Mouse (Mus musculus): ENCODE data around the gene Olfr455. TPM values are rescaled to one million over a fixed set of nuclear protein-coding genes. Genes with fewer than 3 reads are reported as not detected.

Olfr455 gene
- polyA plus RNA-seq, 1 experiment: not detected

GRCm38 (mm10) chr6:42542036-42543031 lies 5.1 kb downstream of the Olfr455 start:
- no peak overlapping the region for H3K4me3 ChIP-seq (ENCODE audit: insufficient read depth, low read depth, low read length)
- peak overlapping the region; percentile 44; the same call in 1 of the 2 replicates for H3K27ac ChIP-seq (replicated peaks; ENCODE audit: low read depth, low read length)
- peaks cover 10% of the 10 kb centered on the region; the same call in 1 of the 2 replicates for H3K4me1 ChIP-seq (ENCODE audit: control insufficient read depth, insufficient read depth, insufficient read length, low read length)

GRCm38 (mm10) chr6:42540681-42541080 lies 6.7 kb downstream of the Olfr455 start:
- Histone ChIP-seq H3K27ac (replicated peaks; ENCODE audit: low read depth, low read length) (no peak overlapping the region), H3K4me1 (ENCODE audit: control insufficient read depth, insufficient read depth, insufficient read length, low read length) (peaks cover 6% of the 10 kb centered on the region; the same call in 1 of the 2 replicates), H3K4me3 (ENCODE audit: insufficient read depth, low read depth, low read length) (no peak overlapping the region)

- Histone ChIP-seq H3K27ac (replicated peaks; ENCODE audit: low read depth, low read length) (no peak overlapping the region), H3K4me1 (ENCODE audit: control insufficient read depth, insufficient read depth, insufficient read length, low read length) (peaks cover 6% of the 10 kb centered on the region; the same call in 1 of the 2 replicates), H3K4me3 (ENCODE audit: insufficient read depth, low read depth, low read length) (no peak overlapping the region)
Observed at GRCm38 (mm10) chr6:42539711-42540110, 7.7 kb downstream of the Olfr455 start.

GRCm38 (mm10) chr6:42513461-42513860 lies 33.9 kb downstream of the Olfr455 start:
- Histone ChIP-seq H3K4me1 (ENCODE audit: control insufficient read depth, insufficient read depth, insufficient read length, low read length) (no peaks in the 10 kb centered on the region), H3K27ac (replicated peaks; ENCODE audit: low read depth, low read length) (no peak overlapping the region), H3K4me3 (ENCODE audit: insufficient read depth, low read depth, low read length) (no peak overlapping the region)

GRCm38 (mm10) chr6:42509311-42509710 lies 38.1 kb downstream of the Olfr455 start:
- Histone ChIP-seq H3K27ac (replicated peaks; ENCODE audit: low read depth, low read length) (no peak overlapping the region), H3K4me3 (ENCODE audit: insufficient read depth, low read depth, low read length) (no peak overlapping the region), H3K4me1 (ENCODE audit: control insufficient read depth, insufficient read depth, insufficient read length, low read length) (no peaks in the 10 kb centered on the region)

GRCm38 (mm10) chr6:42503478-42503877 lies 43.9 kb downstream of the Olfr455 start:
- no peak overlapping the region for H3K27ac ChIP-seq (replicated peaks; ENCODE audit: low read depth, low read length)
- no peaks in the 10 kb centered on the region for H3K4me1 ChIP-seq (ENCODE audit: control insufficient read depth, insufficient read depth, insufficient read length, low read length)
- no peak overlapping the region for H3K4me3 ChIP-seq (ENCODE audit: insufficient read depth, low read depth, low read length)

GRCm38 (mm10) chr6:42489731-42490130 lies 57.7 kb downstream of the Olfr455 start:
- Histone ChIP-seq H3K4me3 (ENCODE audit: insufficient read depth, low read depth, low read length) (no peak overlapping the region), H3K27ac (replicated peaks; ENCODE audit: low read depth, low read length) (no peak overlapping the region), H3K4me1 (ENCODE audit: control insufficient read depth, insufficient read depth, insufficient read length, low read length) (no peaks in the 10 kb centered on the region)

GRCm38 (mm10) chr6:42487114-42487513 lies 60.3 kb downstream of the Olfr455 start, which contains the start of gene Olfr456:
Gene Olfr456 (minus strand): TSS chr6:42487214.
- no peak within 1 kb of the TSS for H3K4me3 ChIP-seq (ENCODE audit: insufficient read depth, low read depth, low read length)
- H3K4me1 ChIP-seq (ENCODE audit: control insufficient read depth, insufficient read depth, insufficient read length, low read length): no peaks in the 10 kb centered on the region
- H3K27ac ChIP-seq (replicated peaks; ENCODE audit: low read depth, low read length): no peak within 1 kb of the TSS

Other genes starting within 250 kb of the Olfr455 start
- not detected in 2 replicates for gene Fam131b, start 222.9 kb downstream of the Olfr455 start, polyA plus RNA-seq (2012; ENCODE audit: insufficient read depth, insufficient read length, missing spikeins)
- 16.2 and 22.0 TPM in 2 replicates for gene Zyx, start 198.0 kb downstream of the Olfr455 start, polyA plus RNA-seq (2012; ENCODE audit: insufficient read depth, insufficient read length, missing spikeins)
- not detected in 2 replicates for gene Epha1, start 174.3 kb downstream of the Olfr455 start, polyA plus RNA-seq (2012; ENCODE audit: insufficient read depth, insufficient read length, missing spikeins)
- not detected in 2 replicates for gene Tas2r143, start 147.3 kb downstream of the Olfr455 start, polyA plus RNA-seq (2012; ENCODE audit: insufficient read depth, insufficient read length, missing spikeins)
- gene Tas2r135, start 142.2 kb downstream of the Olfr455 start, polyA plus RNA-seq (2012; ENCODE audit: insufficient read depth, insufficient read length, missing spikeins): not detected in 2 replicates
- gene Tas2r126, start 113.1 kb downstream of the Olfr455 start, polyA plus RNA-seq (2012; ENCODE audit: insufficient read depth, insufficient read length, missing spikeins): not detected in 2 replicates
- gene Olfr458, start 82.4 kb downstream of the Olfr455 start, polyA plus RNA-seq (2012; ENCODE audit: insufficient read depth, insufficient read length, missing spikeins): not detected in 2 replicates
- gene Olfr457, start 71.3 kb downstream of the Olfr455 start, polyA plus RNA-seq (2012; ENCODE audit: insufficient read depth, insufficient read length, missing spikeins): not detected in 2 replicates
- not detected in 2 replicates for gene Olfr456, start 60.4 kb downstream of the Olfr455 start, polyA plus RNA-seq (2012; ENCODE audit: insufficient read depth, insufficient read length, missing spikeins)
- not detected in 2 replicates for gene Tcaf3, start 50.1 kb upstream of the Olfr455 start, polyA plus RNA-seq (2012; ENCODE audit: insufficient read depth, insufficient read length, missing spikeins)
- gene Tcaf2, start 97.7 kb upstream of the Olfr455 start, polyA plus RNA-seq (2012; ENCODE audit: insufficient read depth, insufficient read length, missing spikeins): 3.0 and 4.1 TPM in 2 replicates
- gene Tcaf1, start 162.5 kb upstream of the Olfr455 start, polyA plus RNA-seq (2012; ENCODE audit: insufficient read depth, insufficient read length, missing spikeins): 7.3 and 8.3 TPM in 2 replicates
- not detected in 2 replicates for gene Olfr453, start 191.8 kb upstream of the Olfr455 start, polyA plus RNA-seq (2012; ENCODE audit: insufficient read depth, insufficient read length, missing spikeins)
- gene Olfr38, start 208.8 kb upstream of the Olfr455 start, polyA plus RNA-seq (2012; ENCODE audit: insufficient read depth, insufficient read length, missing spikeins): not detected in 2 replicates
- not detected in 2 replicates for gene Olfr452, start 237.5 kb upstream of the Olfr455 start, polyA plus RNA-seq (2012; ENCODE audit: insufficient read depth, insufficient read length, missing spikeins)

All from brown adipose tissue, adult 24 weeks (tissue).